Comparison of ENCODE assay signal across 12 mouse cellular contexts in genomic region chr11:46077732-46078375, GRCm38 (mm10). TPM values are rescaled to one million over a fixed set of nuclear protein-coding genes. Genes with fewer than 3 reads are reported as not detected.
DNase-seq lines count a peak whose midpoint lies in the region; ATAC-seq and TF ChIP-seq lines count a peak whose summit lies in the region.
"Had no signal": no experiment of that assay in that cellular context is flagged by ENCODE, and none has a peak within 500 bp of the region (broad histone marks: within the 10 kb centered on the region; RNA-seq: fewer than 3 reads in every experiment).

No protein-coding gene starts in this region.

- TF ChIP-seq CTCF in liver, embryonic 14.5 days (IDR thresholded peaks at IDR 0.05; ENCODE audit: low read depth), result no peak

- no peak overlapping the region for H3K4me2 ChIP-seq in heart, embryonic 15.5 days
- H3K4me2 ChIP-seq in liver, embryonic 14.5 days (ENCODE audit: low read depth), result peak overlapping the region; percentile 66
- H3K4me2 ChIP-seq: embryonic facial prominence, embryonic 13.5 days; limb, embryonic 15.5 days had no signal

- H3K27ac ChIP-seq in heart, embryonic 15.5 days, result peak overlapping the region; percentile 34
- peak overlapping the region; percentile 92 for H3K27ac ChIP-seq in liver, embryonic 14.5 days
- H3K27ac ChIP-seq: embryonic facial prominence, embryonic 13.5 days; limb, embryonic 15.5 days had no signal

- peaks cover 60% of the 10 kb centered on the region for H3K4me1 ChIP-seq in heart, embryonic 15.5 days (replicated peaks)
- H3K4me1 ChIP-seq in liver, embryonic 14.5 days (replicated peaks; ENCODE audit: control insufficient read depth in 2 of 2, insufficient read depth in 2 of 2, low read length in 1 of 2), result peaks cover 27 to 38% of the 10 kb centered on the region in 2 experiments

- H3K36me3 ChIP-seq in heart, embryonic 15.5 days, result peaks cover 21% of the 10 kb centered on the region
- H3K36me3 ChIP-seq in liver, embryonic 14.5 days (replicated peaks; ENCODE audit: control insufficient read depth, insufficient read depth, low read depth), result no peaks in the 10 kb centered on the region; the same call in 1 of the 2 replicates

- TF ChIP-seq EP300 in liver, embryonic 14.5 days (IDR thresholded peaks at IDR 0.05; ENCODE audit: low read depth), result peak; percentile 95

- peak; percentile 50 for ATAC-seq in heart, embryonic 15.5 days (replicated peaks; ENCODE audit: insufficient number of reproducible peaks, insufficient read depth, low FRiP score, low read depth)
- ATAC-seq in liver, embryonic 14.5 days (ENCODE audit: insufficient read depth), result peak; percentile 100
- ATAC-seq: activated CD4-positive, CD25-positive, alpha-beta regulatory T cell, adult 4 months had no signal

- no peak overlapping the region for H3K4me3 ChIP-seq in heart, embryonic 15.5 days
- H3K4me3 ChIP-seq in liver, embryonic 14.5 days (ENCODE audit: insufficient read depth in 1 of 2, low read depth in 2 of 2, low read length in 2 of 2), result peak overlapping the region; percentile 41 to 57
- H3K4me3 ChIP-seq: embryonic facial prominence, embryonic 13.5 days; limb, embryonic 15.5 days had no signal

- 54% methylated on average over 7 of the region's 7 CpGs for WGBS in heart, embryonic 15.5 days
- 15% methylated on average over 7 of the region's 7 CpGs for WGBS in liver, embryonic 14.5 days (ENCODE audit: insufficient replicate concordance)

- no peaks in the 10 kb centered on the region for H3K27me3 ChIP-seq in heart, embryonic 15.5 days
- no peaks in the 10 kb centered on the region for H3K27me3 ChIP-seq in liver, embryonic 14.5 days (ENCODE audit: control insufficient read depth, insufficient read depth, low read length)
- H3K27me3 ChIP-seq: embryonic facial prominence, embryonic 13.5 days; limb, embryonic 15.5 days had no signal

- peak; percentile 93 for DNase-seq in heart, adult 11 months
- DNase-seq in heart, adult 9 months (ENCODE audit: low spot score in 2 of 2), result no peak
- peak; percentile 96 for DNase-seq in MEL-GATA-1-ER (ENCODE audit: extremely low read depth, low read depth)
- DNase-seq in liver, embryonic 14.5 days (ENCODE audit: low read depth in 3 of 3, low spot score in 3 of 3), result peak; percentile 84 to 88 (median 87)
- DNase-seq in urinary bladder, adult 18-20 months (ENCODE audit: low spot score in 2 of 2), result no peak
- DNase-seq in T-cell, adult 2 months (ENCODE audit: low spot score), result no peak
- no peak for DNase-seq in cerebellum, postnatal 10 days
- DNase-seq: gastrocnemius, postnatal 25 days had no signal

- no peak overlapping the region for H3K9ac ChIP-seq in heart, embryonic 15.5 days
- peak overlapping the region; percentile 67 for H3K9ac ChIP-seq in liver, embryonic 14.5 days (replicated peaks)
- H3K9ac ChIP-seq: embryonic facial prominence, embryonic 13.5 days; limb, embryonic 15.5 days had no signal

- H3K9me3 ChIP-seq in heart, embryonic 15.5 days (replicated peaks), result no peaks in the 10 kb centered on the region
- peaks cover 4% of the 10 kb centered on the region for H3K9me3 ChIP-seq in liver, embryonic 14.5 days (ENCODE audit: control insufficient read depth, low read length)
- H3K9me3 ChIP-seq: embryonic facial prominence, embryonic 13.5 days; limb, embryonic 15.5 days had no signal

RNA-seq across cellular contexts. Expression of gene Adam19, which starts 22.1 kb away (rescaled TPM):
- 19.6 and 26.5 TPM in 2 replicates for polyA plus RNA-seq in heart, embryonic 15.5 days (2015; fragmentation: Nextera tagmentation; extraction: Ambion mirVana)
- polyA plus RNA-seq in liver, embryonic 14.5 days (2012; rRNA removed), result 1.1 and 1.2 TPM in 2 replicates
- polyA plus RNA-seq in liver, embryonic 14.5 days (2014; fragmentation: Nextera tagmentation; extraction: Ambion mirVana), result 0.60 and 0.69 TPM in 2 replicates

RNA-seq across cellular contexts. Expression of gene Gm12166, which starts 25.7 kb away (rescaled TPM):
- polyA plus RNA-seq in heart, embryonic 15.5 days (2015; fragmentation: Nextera tagmentation; extraction: Ambion mirVana), result 2.9 and 4.4 TPM in 2 replicates
- polyA plus RNA-seq in liver, embryonic 14.5 days (2012; rRNA removed), result 2.6 and 2.8 TPM in 2 replicates
- polyA plus RNA-seq in liver, embryonic 14.5 days (2014; fragmentation: Nextera tagmentation; extraction: Ambion mirVana), result 4.1 and 4.7 TPM in 2 replicates

Comparison
In these comparisons a context has a peak if more than half of its experiments do, and no peak if none do; other contexts are left out.
1. DNase-seq: peak in heart, adult 11 months (single experiment), MEL-GATA-1-ER (single experiment) and liver, embryonic 14.5 days (3 of 3); none in heart, adult 9 months (0 of 2), urinary bladder, adult 18-20 months (0 of 2), T-cell, adult 2 months (single experiment) and cerebellum, postnatal 10 days (0 of 2).